In genomic region chr13:35878282-35878681, GRCm38 (mm10) we compare ENCODE assay signal across 24 mouse cellular contexts. TPM values are rescaled to one million over a fixed set of nuclear protein-coding genes. Genes with fewer than 3 reads are reported as not detected.
A peak's percentile ranks its signal among the peaks of the same experiment; 100 is the strongest.
DNase-seq lines count a peak whose midpoint lies in the region; ATAC-seq and TF ChIP-seq lines count a peak whose summit lies in the region.
"Had no signal": no experiment of that assay in that cellular context is flagged by ENCODE, and none has a peak within 500 bp of the region (broad histone marks: within the 10 kb centered on the region; RNA-seq: fewer than 3 reads in every experiment).

No protein-coding gene starts in this region.

- no peak overlapping the region for H3K4me3 ChIP-seq in gastrocnemius, adult 2 months
- no peak overlapping the region for H3K4me3 ChIP-seq in midbrain, embryonic 14.5 days (replicated peaks; ENCODE audit: low read depth, low read length)
- H3K4me3 ChIP-seq: forebrain, embryonic 15.5 days; heart, embryonic 15.5 days; hindbrain, embryonic 12.5 days; kidney, embryonic 15.5 days; left cerebral cortex, adult 2 months; midbrain, embryonic 10.5 days had no signal

- H3K27me3 ChIP-seq in midbrain, embryonic 14.5 days (ENCODE audit: control insufficient read depth, insufficient read depth, low read length), result no peaks in the 10 kb centered on the region
- H3K27me3 ChIP-seq: forebrain, embryonic 15.5 days; heart, embryonic 15.5 days; hindbrain, embryonic 12.5 days; kidney, embryonic 15.5 days had no signal

- intact Hi-C loops in gastrocnemius, adult 2 months (cut with DNase I), result no loop called here
- intact Hi-C loops in heart, postnatal 10 days (cut with DNase I), result no loop called here

- peak overlapping the region; percentile 46 for H3K27ac ChIP-seq in gastrocnemius, adult 2 months
- H3K27ac ChIP-seq in midbrain, embryonic 14.5 days (replicated peaks; ENCODE audit: low read depth, low read length), result no peak overlapping the region
- H3K27ac ChIP-seq: forebrain, embryonic 15.5 days; heart, embryonic 15.5 days; hindbrain, embryonic 12.5 days; kidney, embryonic 15.5 days; left cerebral cortex, adult 2 months; midbrain, embryonic 10.5 days had no signal

- H3K4me2 ChIP-seq in midbrain, embryonic 14.5 days (ENCODE audit: low read length), result no peak overlapping the region
- H3K4me2 ChIP-seq: forebrain, embryonic 15.5 days; heart, embryonic 15.5 days; hindbrain, embryonic 12.5 days; kidney, embryonic 15.5 days; liver, embryonic 11.5 days had no signal

- H3K9ac ChIP-seq in midbrain, embryonic 14.5 days (replicated peaks; ENCODE audit: low read length), result no peak overlapping the region
- H3K9ac ChIP-seq: forebrain, embryonic 15.5 days; heart, embryonic 15.5 days; hindbrain, embryonic 12.5 days; kidney, embryonic 15.5 days; liver, postnatal 0 days had no signal

- no peaks in the 10 kb centered on the region for H3K4me1 ChIP-seq in midbrain, embryonic 14.5 days (ENCODE audit: control insufficient read depth, insufficient read depth, low read length)
- H3K4me1 ChIP-seq: heart, embryonic 15.5 days; hindbrain, embryonic 12.5 days; midbrain, embryonic 10.5 days had no signal

- no peaks in the 10 kb centered on the region for H3K36me3 ChIP-seq in midbrain, embryonic 14.5 days (ENCODE audit: control insufficient read depth, insufficient read depth, low read length)
- H3K36me3 ChIP-seq: forebrain, embryonic 15.5 days had no signal

- no peak for TF ChIP-seq CTCF in gastrocnemius, adult 2 months (IDR thresholded peaks at IDR 0.05)

- no peak for DNase-seq in gastrocnemius, adult 2 months
- DNase-seq in gastrocnemius, adult 8-10 months (ENCODE audit: low spot score in 2 of 2), result no peak
- DNase-seq in heart, postnatal 10 days, result peak; percentile 24 to 32
- no peak for DNase-seq in heart, postnatal 4 days
- DNase-seq in adipocyte (ENCODE audit: low spot score), result peak; percentile 3
- peak; percentile 34 for DNase-seq in skeletal muscle tissue, adult 2 months (ENCODE audit: low read depth, low spot score)
- DNase-seq in midbrain, embryonic 14.5 days, result no peak
- DNase-seq: adrenal gland, adult 8-10 months; B cell, adult 2 months; cerebellum, adult 9-10 months; gastrocnemius, postnatal 36 days; kidney, adult 11 months; liver, postnatal 0 days; right cerebral cortex, adult 18-20 months; right cerebral cortex, postnatal 4 days; thymus, postnatal 14 days had no signal

- H3K9me3 ChIP-seq in midbrain, embryonic 14.5 days (ENCODE audit: control insufficient read depth, low read length), result no peaks in the 10 kb centered on the region
- H3K9me3 ChIP-seq: forebrain, embryonic 15.5 days; heart, embryonic 15.5 days; hindbrain, embryonic 12.5 days; kidney, embryonic 15.5 days; midbrain, embryonic 10.5 days had no signal

- WGBS in midbrain, embryonic 14.5 days, result 67% methylated on average over 1 of the region's 1 CpGs

- ATAC-seq in midbrain, embryonic 14.5 days (ENCODE audit: low FRiP score, low TSS enrichment), result no peak
- ATAC-seq: forebrain, embryonic 15.5 days; liver, postnatal 0 days; lung, postnatal 0 days had no signal

RNA-seq across cellular contexts. Expression of gene Rpp40, which starts 27.9 kb away (rescaled TPM):
- total RNA-seq in gastrocnemius, adult 2 months (2021), result 10 to 100 TPM; 13.9 to 15.1 TPM
- 10 to 100 TPM; 14.2 to 21.4 (median 15.2) TPM for total RNA-seq in gastrocnemius, adult 8-10 months (2022)
- 1 to 10 TPM; 4.7 to 6.6 TPM for total RNA-seq in heart, postnatal 10 days (2021)
- 10 to 100 TPM in 1 of 2 experiments, 1 to 10 TPM in 1; 4.3 to 11.1 TPM for total RNA-seq in heart, postnatal 4 days (2021)
- polyA plus RNA-seq in midbrain, embryonic 14.5 days (2014; fragmentation: Nextera tagmentation; extraction: Ambion mirVana), result 6.8 and 8.3 TPM in 2 replicates

Comparison
In these comparisons a context has a peak if more than half of its experiments do, and no peak if none do; other contexts are left out.
1. DNase-seq: peak in heart, postnatal 10 days (2 of 2), adipocyte (single experiment) and skeletal muscle tissue, adult 2 months (single experiment); none in gastrocnemius, adult 2 months (single experiment), gastrocnemius, adult 8-10 months (0 of 2), heart, postnatal 4 days (single experiment) and midbrain, embryonic 14.5 days (single experiment).